Mouse (Mus musculus): Measurements from ENCODE around the gene Gcnt1. TPM values are rescaled to one million over a fixed set of nuclear protein-coding genes. Genes with fewer than 3 reads are reported as not detected.

Gene Gcnt1
- polyA plus RNA-seq, 1 experiment from 2014 or later = 17.9 TPM

DNA sequence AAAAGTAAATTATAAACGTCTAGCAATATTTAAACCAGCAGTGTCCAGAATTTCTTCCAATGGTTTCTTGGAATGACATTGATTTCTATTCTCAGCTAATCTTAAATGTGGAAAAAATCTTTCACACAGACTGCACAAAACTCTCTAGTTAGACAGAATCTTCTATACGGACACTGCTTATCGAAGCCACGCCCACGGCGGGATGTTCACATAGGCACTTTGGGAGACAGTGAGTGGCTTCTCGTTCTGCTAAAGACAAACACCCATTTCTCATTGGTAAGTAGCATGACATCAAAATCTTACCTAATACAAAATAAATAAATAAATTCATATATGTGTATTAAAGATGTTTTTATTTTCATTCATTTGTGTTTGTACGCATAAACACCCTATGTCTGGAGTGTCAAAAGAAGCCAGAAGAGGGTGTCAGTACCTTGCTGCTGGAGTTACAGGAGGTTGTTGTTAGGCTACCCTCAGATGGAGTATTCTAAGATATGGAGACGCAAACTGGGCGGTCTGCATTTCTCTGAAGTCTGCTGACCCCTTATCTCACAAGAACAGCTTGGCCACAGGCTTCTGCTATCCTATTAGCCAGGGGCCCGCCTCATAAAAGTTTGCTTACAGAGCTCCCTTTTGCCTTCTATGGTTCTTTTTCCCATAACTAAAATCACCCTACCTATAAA lies 49.5 kb downstream of the Gcnt1 start:
- H3K4me2 ChIP-seq = peak overlapping the region; percentile 66
- H3K4me3 ChIP-seq (replicated peaks) = peak overlapping the region; percentile 37
- H3K27me3 ChIP-seq = no peaks in the 10 kb centered on the region
- peak overlapping the region; percentile 99 for H3K27ac ChIP-seq
- 12% methylated on average over 11 of the region's 11 CpGs for WGBS (ENCODE audit: insufficient replicate concordance)
- no peaks in the 10 kb centered on the region for H3K9me3 ChIP-seq (replicated peaks)
- peaks cover 76% of the 10 kb centered on the region for H3K4me1 ChIP-seq (replicated peaks)
- ATAC-seq (ENCODE audit: low read depth) = peak; percentile 98
- peak; percentile 86 for DNase-seq
- H3K9ac ChIP-seq = peak overlapping the region; percentile 69
- peaks cover 20% of the 10 kb centered on the region for H3K36me3 ChIP-seq

DNA sequence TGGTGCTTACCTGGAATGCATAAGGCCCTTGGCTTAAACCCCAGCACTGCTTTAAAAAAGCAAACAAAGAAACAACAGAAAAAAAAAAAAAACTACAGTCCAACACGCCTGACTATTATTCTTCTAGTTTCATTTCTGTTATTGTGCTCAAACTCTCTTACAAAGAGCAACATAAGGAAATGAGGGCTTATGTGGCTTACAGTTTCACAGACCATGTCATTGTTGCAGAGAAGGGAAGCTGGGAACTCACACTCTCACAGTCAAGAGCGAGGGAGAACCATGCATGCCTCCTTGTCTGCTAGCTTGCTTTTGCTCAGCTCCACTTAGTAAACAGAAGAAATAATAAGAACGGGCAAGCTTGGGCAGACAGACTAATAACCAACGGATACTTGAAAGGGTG lies 52.9 kb downstream of the Gcnt1 start:
- Histone ChIP-seq H3K27me3 (no peaks in the 10 kb centered on the region), H3K4me2 (no peak overlapping the region), H3K27ac (peak overlapping the region; percentile 99; the same call in 1 of the 2 replicates), H3K9me3 (replicated peaks) (no peaks in the 10 kb centered on the region), H3K9ac (no peak overlapping the region), H3K36me3 (no peaks in the 10 kb centered on the region; the same call in 1 of the 2 replicates), H3K4me3 (replicated peaks) (no peak overlapping the region), H3K4me1 (replicated peaks) (peaks cover 52% of the 10 kb centered on the region)
- 76% methylated on average over 4 of the region's 4 CpGs for WGBS (ENCODE audit: insufficient replicate concordance)
- DNase-seq = no peak
- no peak for ATAC-seq (ENCODE audit: low read depth)

DNA sequence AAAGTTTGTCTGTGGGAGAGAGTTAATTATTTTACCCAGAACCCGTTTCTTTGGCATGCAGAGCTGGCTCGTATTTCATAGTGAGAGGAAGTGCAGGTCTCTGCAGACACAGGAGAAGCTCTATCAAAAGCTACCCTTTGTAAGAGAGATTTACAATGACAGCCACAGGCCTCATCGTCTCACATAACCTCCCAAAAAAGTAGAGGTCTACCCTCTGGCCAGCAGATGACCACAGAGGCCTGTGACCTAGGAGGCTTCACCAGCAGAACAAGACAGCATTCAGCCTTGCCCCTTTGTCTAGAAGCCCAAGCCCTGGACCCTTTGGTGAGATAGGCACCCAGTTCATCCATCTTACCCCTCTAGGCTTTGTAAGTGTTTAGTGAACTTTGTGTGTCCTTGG lies 53.9 kb downstream of the Gcnt1 start:
- H3K27ac ChIP-seq = peak overlapping the region; percentile 29; the same call in 1 of the 2 replicates
- no peaks in the 10 kb centered on the region for H3K9me3 ChIP-seq (replicated peaks)
- H3K4me2 ChIP-seq = no peak overlapping the region
- H3K27me3 ChIP-seq = no peaks in the 10 kb centered on the region
- DNase-seq (no peak), ATAC-seq (ENCODE audit: low read depth) (no peak)
- H3K9ac ChIP-seq = no peak overlapping the region
- peaks cover 41% of the 10 kb centered on the region for H3K4me1 ChIP-seq (replicated peaks)
- no peaks in the 10 kb centered on the region for H3K36me3 ChIP-seq
- no peak overlapping the region for H3K4me3 ChIP-seq (replicated peaks)
- WGBS (ENCODE audit: insufficient replicate concordance) = 43% methylated on average over 3 of the region's 3 CpGs

DNA sequence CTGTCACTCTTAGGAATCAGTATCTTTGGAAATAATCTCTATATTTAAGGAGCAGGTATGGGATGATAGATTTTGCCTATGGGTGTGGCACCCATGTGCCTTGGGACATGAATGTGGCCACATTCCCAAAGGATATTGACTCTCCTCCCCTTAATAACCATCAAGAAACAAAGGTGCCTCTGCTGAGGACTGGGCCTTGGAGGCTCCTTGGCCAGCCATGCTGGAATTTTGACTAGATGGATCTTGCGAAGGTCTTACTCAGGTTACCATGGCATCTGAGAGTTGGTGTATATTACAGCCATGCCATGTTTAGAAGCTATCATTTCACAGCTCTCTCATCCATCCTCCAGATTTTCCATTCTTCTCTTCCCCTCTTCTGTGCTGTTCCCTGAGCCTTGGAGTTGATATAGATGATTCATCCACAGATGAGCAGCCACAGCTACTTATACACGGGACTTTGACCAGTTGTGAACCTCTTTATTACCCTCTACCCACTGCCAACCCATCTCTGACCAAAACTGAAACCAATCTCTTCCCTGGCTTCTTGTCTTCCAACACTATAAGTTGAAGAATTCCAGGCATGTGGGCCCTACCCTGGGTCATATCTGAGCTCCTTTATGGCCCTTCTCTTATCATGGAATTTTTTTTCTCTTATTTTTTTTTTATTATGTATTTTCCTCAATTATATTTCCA lies 56.2 kb downstream of the Gcnt1 start:
- no peaks in the 10 kb centered on the region for H3K27me3 ChIP-seq
- ATAC-seq (ENCODE audit: low read depth) = no peak

GRCm38 (mm10) chr19:17314451-17314850 lies 58.2 kb downstream of the Gcnt1 start:
- Histone ChIP-seq H3K36me3 (no peaks in the 10 kb centered on the region), H3K9ac (no peak overlapping the region), H3K4me2 (no peak overlapping the region), H3K27ac (no peak overlapping the region), H3K9me3 (replicated peaks) (no peaks in the 10 kb centered on the region), H3K4me1 (replicated peaks) (peaks cover 33% of the 10 kb centered on the region), H3K27me3 (no peaks in the 10 kb centered on the region), H3K4me3 (replicated peaks) (no peak overlapping the region)
- WGBS (ENCODE audit: insufficient replicate concordance) = 64% methylated on average over 2 of the region's 2 CpGs
- ATAC-seq (ENCODE audit: low read depth) = no peak
- DNase-seq = no peak

More for the DNA sequence above, 56.2 kb downstream of the Gcnt1 start:
- H3K27ac ChIP-seq = no peak overlapping the region
- DNase-seq = no peak
- no peak overlapping the region for H3K4me2 ChIP-seq
- H3K9me3 ChIP-seq (replicated peaks) = no peaks in the 10 kb centered on the region
- no peak overlapping the region for H3K9ac ChIP-seq
- WGBS (ENCODE audit: insufficient replicate concordance) = 88% methylated on average over 2 of the region's 2 CpGs
- H3K36me3 ChIP-seq = no peaks in the 10 kb centered on the region
- no peak overlapping the region for H3K4me3 ChIP-seq (replicated peaks)
- peaks cover 46% of the 10 kb centered on the region for H3K4me1 ChIP-seq (replicated peaks)

GRCm38 (mm10) chr19:17313766-17314165 lies 58.9 kb downstream of the Gcnt1 start:
- Histone ChIP-seq H3K9me3 (replicated peaks) (no peaks in the 10 kb centered on the region), H3K4me2 (no peak overlapping the region), H3K27me3 (no peaks in the 10 kb centered on the region), H3K36me3 (no peaks in the 10 kb centered on the region), H3K9ac (no peak overlapping the region), H3K4me3 (replicated peaks) (no peak overlapping the region), H3K27ac (no peak overlapping the region), H3K4me1 (replicated peaks) (peaks cover 30% of the 10 kb centered on the region)
- ATAC-seq (ENCODE audit: low read depth) = no peak
- WGBS (ENCODE audit: insufficient replicate concordance) = 78% methylated on average over 1 of the region's 1 CpGs
- no peak for DNase-seq

- 59% methylated on average over 5 of the region's 5 CpGs for WGBS (ENCODE audit: insufficient replicate concordance)
- no peak overlapping the region for H3K9ac ChIP-seq
- ATAC-seq (ENCODE audit: low read depth) = no peak
- H3K27me3 ChIP-seq = no peaks in the 10 kb centered on the region
- H3K36me3 ChIP-seq = no peaks in the 10 kb centered on the region
- no peak overlapping the region for H3K4me3 ChIP-seq (replicated peaks)
- no peak for DNase-seq
- H3K4me2 ChIP-seq = no peak overlapping the region
- H3K4me1 ChIP-seq (replicated peaks) = peaks cover 27% of the 10 kb centered on the region
- H3K27ac ChIP-seq = no peak overlapping the region
- no peaks in the 10 kb centered on the region for H3K9me3 ChIP-seq (replicated peaks)
Observed at GRCm38 (mm10) chr19:17312671-17313180, 59.9 kb downstream of the Gcnt1 start.

GRCm38 (mm10) chr19:17311501-17311900 lies 61.1 kb downstream of the Gcnt1 start:
- peak overlapping the region; percentile 30; the same call in 1 of the 2 replicates for H3K27ac ChIP-seq
- 43% methylated on average over 1 of the region's 1 CpGs for WGBS (ENCODE audit: insufficient replicate concordance)
- DNase-seq (no peak), ATAC-seq (ENCODE audit: low read depth) (peak; percentile 36; the same call in 1 of the 2 replicates)
- H3K36me3 ChIP-seq = no peaks in the 10 kb centered on the region
- H3K27me3 ChIP-seq = no peaks in the 10 kb centered on the region
- no peak overlapping the region for H3K9ac ChIP-seq
- no peak overlapping the region for H3K4me2 ChIP-seq
- peaks cover 25% of the 10 kb centered on the region for H3K4me1 ChIP-seq (replicated peaks)
- H3K4me3 ChIP-seq (replicated peaks) = no peak overlapping the region
- H3K9me3 ChIP-seq (replicated peaks) = no peaks in the 10 kb centered on the region

DNA sequence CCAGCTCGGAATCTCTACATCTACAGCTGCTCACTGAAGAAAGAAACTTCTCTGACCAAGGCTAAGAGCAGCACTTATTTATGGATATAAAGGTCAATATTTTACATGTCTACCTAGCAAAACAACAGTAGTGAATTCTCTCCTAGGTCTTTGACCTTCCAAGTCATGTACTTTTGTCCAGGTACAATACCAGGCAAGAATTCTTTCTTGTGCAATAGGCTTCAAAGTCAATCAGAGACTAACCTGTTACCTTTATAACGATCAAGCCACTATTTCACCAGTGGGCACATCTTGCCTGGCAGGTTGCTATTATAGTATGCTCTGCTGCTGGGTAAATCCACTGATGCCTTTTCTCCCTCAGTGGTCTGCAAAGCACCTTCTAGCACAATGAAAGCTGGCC lies 61.6 kb downstream of the Gcnt1 start:
- no peaks in the 10 kb centered on the region for H3K27me3 ChIP-seq
- no peaks in the 10 kb centered on the region for H3K9me3 ChIP-seq (replicated peaks)
- ATAC-seq (ENCODE audit: low read depth) = no peak
- H3K4me1 ChIP-seq (replicated peaks) = peaks cover 25% of the 10 kb centered on the region
- WGBS (ENCODE audit: insufficient replicate concordance) = 86% methylated on average over 2 of the region's 2 CpGs
- no peak overlapping the region for H3K4me3 ChIP-seq (replicated peaks)
- DNase-seq = no peak
- no peak overlapping the region for H3K27ac ChIP-seq
- H3K36me3 ChIP-seq = no peaks in the 10 kb centered on the region
- no peak overlapping the region for H3K4me2 ChIP-seq
- no peak overlapping the region for H3K9ac ChIP-seq

- Histone ChIP-seq H3K9ac (no peak overlapping the region), H3K9me3 (replicated peaks) (no peaks in the 10 kb centered on the region), H3K27ac (no peak overlapping the region), H3K4me1 (replicated peaks) (peaks cover 7% of the 10 kb centered on the region; the same call in 1 of the 2 replicates), H3K4me3 (replicated peaks) (no peak overlapping the region), H3K36me3 (no peaks in the 10 kb centered on the region), H3K27me3 (no peaks in the 10 kb centered on the region), H3K4me2 (no peak overlapping the region)
- 20% methylated on average over 5 of the region's 5 CpGs for WGBS (ENCODE audit: insufficient replicate concordance)
- no peak for DNase-seq
- no peak for ATAC-seq (ENCODE audit: low read depth)
Observed at GRCm38 (mm10) chr19:17296081-17296480, 76.6 kb downstream of the Gcnt1 start.

- no peak overlapping the region for H3K4me3 ChIP-seq (replicated peaks)
- H3K4me1 ChIP-seq (replicated peaks) = peaks cover 7% of the 10 kb centered on the region; the same call in 1 of the 2 replicates
- DNase-seq = no peak
- no peaks in the 10 kb centered on the region for H3K36me3 ChIP-seq
- ATAC-seq (ENCODE audit: low read depth) = no peak
- no peaks in the 10 kb centered on the region for H3K9me3 ChIP-seq (replicated peaks)
- H3K9ac ChIP-seq = no peak overlapping the region
- no peak overlapping the region for H3K27ac ChIP-seq
- H3K4me2 ChIP-seq = no peak overlapping the region
- 56% methylated on average over 6 of the region's 6 CpGs for WGBS (ENCODE audit: insufficient replicate concordance)
- H3K27me3 ChIP-seq = no peaks in the 10 kb centered on the region
Observed at GRCm38 (mm10) chr19:17295211-17295766, 77.4 kb downstream of the Gcnt1 start.
